Mouse (Mus musculus) midbrain, postnatal 0 days (tissue): Measurements from ENCODE around the gene Rnase1. TPM values are rescaled to one million over a fixed set of nuclear protein-coding genes. Genes with fewer than 3 reads are reported as not detected.

Source experiments
- ATAC-seq: fragments of 200-750 bp; cut with Nextera tagmentation; 2 replicates; pipeline ENCODE4 v1.8.0; 2017; ENCODE audit warnings: moderate number of reproducible peaks, mild to moderate bottlenecking, moderate TSS enrichment, moderate library complexity; ENCODE audit not compliant: low FRiP score
- DNase-seq: peaks from one replicate; pipeline ENCODE4 v3.0.0-alpha.2; 2015; ENCODE audit warnings: low spot score
- H3K27ac ChIP-seq: fragments of 300-500 bp; sonication (generic); 2 replicates; pipeline ENCODE4 v1.5.1; 2014; ENCODE audit warnings: low read depth, mild to moderate bottlenecking, low read length, mixed read lengths
- H3K27me3 ChIP-seq: fragments of 300-500 bp; sonication (generic); 2 replicates; pipeline ENCODE4 v1.6.1; 2014; ENCODE audit warnings: low read length, control low read depth, mixed read lengths; ENCODE audit not compliant: insufficient read depth
- H3K36me3 ChIP-seq: fragments of 300-500 bp; sonication (generic); 2 replicates; pipeline ENCODE4 v1.6.1; 2014; ENCODE audit warnings: low read length, control low read depth, mixed read lengths; ENCODE audit not compliant: insufficient read depth
- H3K4me1 ChIP-seq: fragments of 300-500 bp; sonication (generic); 2 replicates; pipeline ENCODE4 v1.6.1; 2014; ENCODE audit warnings: mild to moderate bottlenecking, control low read depth, antibody characterized with exemption, low read length, mixed read lengths; ENCODE audit not compliant: insufficient read depth
- H3K4me2 ChIP-seq: fragments of 300-500 bp; sonication (generic); 2 replicates; pipeline ENCODE4 v1.6.1; 2014; ENCODE audit warnings: low read depth, mild to moderate bottlenecking, low read length, mixed read lengths; ENCODE audit not compliant: poor library complexity, severe bottlenecking
- H3K4me3 ChIP-seq: fragments of 300-500 bp; sonication (generic); 2 replicates; pipeline ENCODE4 v1.5.1; 2014; ENCODE audit warnings: low read depth, mild to moderate bottlenecking, low read length, moderate library complexity
- H3K9ac ChIP-seq: fragments of 300-500 bp; sonication (generic); replicated peaks from 2 replicates; pipeline ENCODE4 v1.6.1; 2014; ENCODE audit warnings: mild to moderate bottlenecking, low read length, moderate library complexity, mixed read lengths; ENCODE audit not compliant: poor library complexity, severe bottlenecking
- H3K9me3 ChIP-seq: fragments of 300-500 bp; sonication (generic); 2 replicates; pipeline ENCODE4 v1.6.1; 2016; ENCODE audit warnings: low read length, control low read depth
- CTCF ChIP-seq: IDR thresholded peaks from 2 replicates; pipeline ENCODE4 v1.5.1; 2016; ENCODE audit warnings: antibody characterized with exemption, mild to moderate bottlenecking
- WGBS: fragments of 180-500 bp; shearing (Covaris S2); extraction: QIAGEN DNeasy Blood & Tissue Kit; methylation state at CpG from one replicate; pipeline ENCODE4 v1.1.7; 2014; 5-methylcytosine and 5-hydroxymethylcytosine counted together
- polyA plus RNA-seq: library from polyadenylated mRNA; unstranded; fragments of >200 nt; fragmentation: Nextera tagmentation; extraction: Ambion mirVana; gene quantifications from 2 replicates; pipeline ENCODE4 v1.2.1, GENCODE M21; 2015
- total RNA-seq: library from RNA; depleted of rRNA; stranded (reverse); fragments of >200 nt; gene quantifications from 2 replicates; pipeline ENCODE4 v1.2.3, GENCODE M21; 2014

The Rnase1 gene
- total and polyA plus RNA-seq, 2 experiments from 2014 or later: 0.78 to 1.0 TPM

DNA sequence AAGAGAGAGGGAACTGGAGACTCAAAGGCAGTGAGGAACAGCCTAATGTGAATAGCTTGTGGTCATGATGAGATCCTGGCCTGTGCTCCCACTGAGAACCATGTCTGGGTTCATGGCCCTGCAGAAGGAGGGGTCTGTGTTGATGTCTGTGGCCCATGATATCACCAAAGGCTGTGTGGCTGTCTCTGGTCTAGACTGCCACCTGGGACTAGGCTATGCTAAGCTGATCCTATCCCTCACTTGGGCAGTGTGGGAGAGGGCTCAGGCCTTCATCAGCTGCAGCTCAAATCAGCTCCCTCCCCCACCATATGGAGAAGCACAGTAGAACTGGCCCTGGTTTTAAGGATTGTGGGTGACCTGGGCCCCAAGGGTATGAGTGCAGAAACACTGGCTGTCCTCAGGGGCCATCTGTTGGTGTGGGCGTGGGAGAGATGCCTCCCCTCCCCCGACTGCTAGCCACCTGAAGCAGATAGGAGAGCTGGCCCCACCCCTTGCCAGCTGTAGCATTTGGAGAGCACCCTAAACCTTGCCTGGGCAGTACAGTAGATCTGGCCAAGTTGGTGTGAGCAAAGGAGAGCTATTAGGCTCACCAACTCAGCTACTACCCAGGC is 18.8 kb downstream of the Rnase1 start:
- H3K36me3 ChIP-seq: no peaks in the 10 kb centered on the region
- TF ChIP-seq CTCF: no peak
- no peak overlapping the region for H3K4me3 ChIP-seq
- H3K27me3 ChIP-seq: no peaks in the 10 kb centered on the region
- no peak overlapping the region for H3K27ac ChIP-seq
- WGBS: 73% methylated on average over 2 of the region's 2 CpGs
- ATAC-seq: no peak; the same call in 1 of the 2 replicates
- no peak for DNase-seq
- no peaks in the 10 kb centered on the region for H3K4me1 ChIP-seq
- H3K4me2 ChIP-seq: no peak overlapping the region
- no peak overlapping the region for H3K9ac ChIP-seq
- no peaks in the 10 kb centered on the region for H3K9me3 ChIP-seq

DNA sequence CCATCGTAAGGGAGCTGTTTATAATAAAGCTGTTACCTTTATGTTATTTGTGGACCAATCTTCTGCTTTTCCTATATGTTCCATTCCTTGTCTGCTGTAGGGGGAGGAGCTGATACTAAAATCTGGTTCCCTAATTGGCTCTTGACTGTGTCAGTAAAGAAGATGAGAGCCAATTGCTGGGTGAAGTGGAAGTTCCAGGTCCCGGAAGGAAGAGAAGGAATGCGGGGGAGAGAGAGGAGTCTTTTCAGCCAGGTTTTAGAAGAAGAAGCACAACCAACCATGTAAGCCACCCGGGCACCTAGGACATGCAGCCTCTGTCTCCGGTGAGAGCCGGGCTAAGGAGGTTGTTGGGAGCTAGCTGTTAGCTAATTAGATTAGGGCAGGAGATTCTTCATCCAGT is 20.9 kb downstream of the Rnase1 start:
- Histone ChIP-seq H3K4me2 (no peak overlapping the region), H3K9ac (no peak overlapping the region), H3K27ac (no peak overlapping the region), H3K27me3 (no peaks in the 10 kb centered on the region), H3K4me1 (no peaks in the 10 kb centered on the region), H3K4me3 (no peak overlapping the region), H3K36me3 (no peaks in the 10 kb centered on the region), H3K9me3 (no peaks in the 10 kb centered on the region)
- ATAC-seq (no peak), DNase-seq (no peak)
- no peak for TF ChIP-seq CTCF
- 80% methylated on average over 6 of the region's 6 CpGs for WGBS

DNA sequence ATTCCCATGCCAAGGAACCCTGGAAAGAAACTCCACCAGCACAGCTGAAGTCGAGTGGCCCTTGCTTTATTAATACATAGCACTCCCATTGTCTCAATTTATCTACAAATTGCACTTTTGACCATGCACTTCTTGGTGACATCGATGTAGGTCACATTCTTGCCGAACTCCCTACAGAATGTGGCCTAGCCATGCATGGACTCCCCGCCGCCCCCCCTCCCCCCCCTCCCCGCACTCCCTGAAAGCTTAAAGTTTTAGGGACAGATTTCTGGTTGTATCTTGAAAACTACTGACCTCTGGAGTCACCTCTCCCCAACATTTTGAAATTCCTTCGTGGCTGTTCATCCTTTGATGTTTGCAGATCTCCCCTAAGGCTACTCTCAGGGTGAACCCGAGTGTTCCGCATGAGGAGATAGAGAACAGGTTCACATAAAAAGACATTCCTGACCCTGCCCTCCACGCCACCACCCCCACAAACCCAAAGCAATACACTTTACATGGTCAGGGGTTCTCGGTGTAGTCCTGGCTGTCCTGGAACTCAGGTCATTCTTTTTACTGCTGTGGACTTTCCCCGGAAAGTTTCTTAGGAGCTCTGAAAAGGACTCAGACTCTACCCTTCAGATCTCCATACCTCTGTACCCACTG is 32.5 kb downstream of the Rnase1 start, which contains the start of gene Eddm3b:
TSS of gene Eddm3b (plus strand) at position 511 of the 645 bp plus-strand sequence.
- Histone ChIP-seq H3K9me3 (0 out of 2 replicates have a peak, but pooled peaks cover 3% of the 10 kb centered on the region), H3K36me3 (no peaks in the 10 kb centered on the region), H3K4me1 (no peaks in the 10 kb centered on the region), H3K27ac (no peak within 1 kb of the TSS), H3K4me3 (no peak within 1 kb of the TSS), H3K27me3 (no peaks in the 10 kb centered on the region), H3K9ac (no peak within 1 kb of the TSS), H3K4me2 (no peak within 1 kb of the TSS)
- 33% methylated on average over 12 of the region's 12 CpGs for WGBS
- ATAC-seq (no peak), DNase-seq (no peak)
- TF ChIP-seq CTCF: no peak

DNA sequence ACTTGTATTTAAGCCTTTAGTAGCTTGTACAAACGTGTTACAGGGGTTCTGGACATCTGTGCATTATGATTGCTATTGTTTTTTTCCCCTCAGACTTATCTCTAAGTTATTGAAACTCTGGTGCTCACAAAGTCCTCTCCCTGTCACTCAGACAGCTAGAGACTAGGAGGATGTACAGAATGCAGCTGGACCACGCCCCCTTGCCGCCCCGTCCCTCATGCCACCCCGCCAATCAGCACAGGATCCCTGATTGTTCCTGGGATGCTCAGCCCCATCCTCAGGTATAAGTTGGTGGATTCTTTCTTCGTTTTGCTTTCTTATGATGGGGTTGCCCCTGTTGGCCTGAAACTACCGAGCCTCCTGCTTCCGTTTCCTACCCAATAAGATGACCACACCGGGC is 33.1 kb downstream of the Rnase1 start:
- ATAC-seq (no peak), DNase-seq (no peak)
- Histone ChIP-seq H3K9me3 (0 out of 2 replicates have a peak, but pooled peaks cover 3% of the 10 kb centered on the region), H3K36me3 (no peaks in the 10 kb centered on the region), H3K4me3 (no peak overlapping the region), H3K4me2 (no peak overlapping the region), H3K4me1 (no peaks in the 10 kb centered on the region), H3K27ac (no peak overlapping the region), H3K9ac (no peak overlapping the region), H3K27me3 (no peaks in the 10 kb centered on the region)
- 35% methylated on average over 9 of the region's 9 CpGs for WGBS
- TF ChIP-seq CTCF: no peak

DNA sequence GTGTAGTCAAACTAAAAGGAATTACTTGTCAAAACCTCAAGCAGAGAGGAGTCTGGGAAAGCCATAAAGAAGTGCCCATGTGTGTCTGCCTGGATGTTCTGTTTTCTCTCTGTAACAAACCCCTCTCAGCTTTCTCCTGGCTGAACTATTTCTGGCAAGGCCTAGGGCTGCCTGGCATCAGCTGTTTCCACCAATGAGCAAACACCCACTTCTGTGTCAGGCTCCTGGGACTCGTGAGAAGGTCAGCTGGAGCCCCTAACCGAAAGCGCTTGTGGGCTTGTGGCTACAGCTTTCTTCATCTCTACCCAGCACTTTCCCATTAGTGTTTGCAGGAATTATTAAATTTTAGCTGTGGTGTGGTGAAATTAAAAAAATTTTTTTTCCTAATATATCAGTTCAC is 34.6 kb downstream of the Rnase1 start:
- DNase-seq (no peak), ATAC-seq (no peak)
- 0 out of 2 replicates have a peak, but pooled peaks cover 3% of the 10 kb centered on the region for H3K9me3 ChIP-seq
- no peaks in the 10 kb centered on the region for H3K27me3 ChIP-seq
- H3K4me3 ChIP-seq: no peak overlapping the region
- H3K27ac ChIP-seq: no peak overlapping the region
- H3K4me2 ChIP-seq: no peak overlapping the region
- no peak overlapping the region for H3K9ac ChIP-seq
- no peaks in the 10 kb centered on the region for H3K36me3 ChIP-seq
- WGBS: 74% methylated on average over 3 of the region's 3 CpGs
- TF ChIP-seq CTCF: no peak
- no peaks in the 10 kb centered on the region for H3K4me1 ChIP-seq

DNA sequence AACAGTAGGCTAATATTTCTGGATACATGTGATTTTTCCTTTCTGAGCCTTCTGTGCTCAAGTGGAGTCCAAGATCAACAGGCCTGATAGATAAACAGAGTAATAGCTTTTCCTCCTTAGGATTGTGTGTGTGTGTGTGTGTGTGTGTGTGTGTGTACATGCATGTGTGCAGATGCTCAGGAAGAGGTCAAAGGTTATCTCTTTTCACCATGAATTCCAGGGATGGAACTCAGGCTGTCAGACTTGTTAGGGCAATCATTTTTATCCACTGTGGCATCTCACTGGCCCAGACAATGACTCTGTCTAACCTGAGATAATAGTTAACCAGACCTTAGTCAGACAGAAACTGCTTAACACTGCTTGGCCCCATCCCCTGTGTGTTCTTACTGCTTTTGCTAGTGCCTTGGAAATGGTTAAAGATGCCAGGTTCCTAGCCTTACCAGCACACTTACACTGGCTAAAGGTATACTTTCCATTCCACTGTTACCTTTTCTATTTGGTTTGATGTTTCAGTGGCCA is 40.1 kb downstream of the Rnase1 start:
- Histone ChIP-seq H3K9me3 (0 out of 2 replicates have a peak, but pooled peaks cover 3% of the 10 kb centered on the region), H3K4me2 (no peak overlapping the region), H3K36me3 (no peaks in the 10 kb centered on the region), H3K27ac (no peak overlapping the region), H3K27me3 (no peaks in the 10 kb centered on the region), H3K4me3 (no peak overlapping the region), H3K4me1 (no peaks in the 10 kb centered on the region), H3K9ac (no peak overlapping the region)
- ATAC-seq (no peak), DNase-seq (no peak)
- no peak for TF ChIP-seq CTCF
